Mouse (Mus musculus) hindbrain, embryonic 11.5 days (tissue): Measurements from ENCODE around the gene Rpf2. TPM values are rescaled to one million over a fixed set of nuclear protein-coding genes. Genes with fewer than 3 reads are reported as not detected.

ENCODE experiments used
- ATAC-seq: fragments of 200-750 bp; cut with Nextera tagmentation; 2 replicates; pipeline ENCODE4 v1.8.0; 2017; ENCODE audit warnings: mild to moderate bottlenecking, moderate TSS enrichment, moderate library complexity; ENCODE audit not compliant: low FRiP score
- DNase-seq: peaks from one replicate; pipeline ENCODE4 v3.0.0-alpha.2; 2015; ENCODE audit warnings: low spot score
- H3K27ac ChIP-seq: fragments of 300-500 bp; sonication (generic); 2 replicates; pipeline ENCODE4 v1.5.1; 2014; ENCODE audit warnings: mild to moderate bottlenecking, low read depth, low read length
- H3K27me3 ChIP-seq: fragments of 300-500 bp; sonication (generic); 2 replicates; pipeline ENCODE4 v1.6.1; 2014; ENCODE audit warnings: mild to moderate bottlenecking, low read length, moderate library complexity, mixed read lengths; ENCODE audit not compliant: control insufficient read depth, insufficient read depth
- H3K36me3 ChIP-seq: fragments of 300-500 bp; sonication (generic); 2 replicates; pipeline ENCODE4 v1.6.1; 2014; ENCODE audit warnings: mild to moderate bottlenecking, low read length, moderate library complexity, mixed read lengths; ENCODE audit not compliant: control insufficient read depth, insufficient read depth
- H3K4me1 ChIP-seq: fragments of 300-500 bp; sonication (generic); replicated peaks from 2 replicates; pipeline ENCODE4 v1.6.1; 2014; ENCODE audit warnings: low read length, mixed read lengths; ENCODE audit not compliant: control insufficient read depth, insufficient read depth
- H3K4me2 ChIP-seq: fragments of 300-500 bp; sonication (generic); replicated peaks from 2 replicates; pipeline ENCODE4 v1.6.1; 2014; ENCODE audit warnings: mild to moderate bottlenecking, low read depth, low read length
- H3K4me3 ChIP-seq: fragments of 300-500 bp; sonication (generic); 2 replicates; pipeline ENCODE4 v1.5.1; 2014; ENCODE audit warnings: low read depth, low read length
- H3K9ac ChIP-seq: fragments of 300-500 bp; sonication (generic); 2 replicates; pipeline ENCODE4 v1.6.1; 2014; ENCODE audit warnings: low read depth, low read length
- H3K9me3 ChIP-seq: fragments of 300-500 bp; sonication (generic); 2 replicates; pipeline ENCODE4 v1.6.1; 2016; ENCODE audit warnings: low read length; ENCODE audit not compliant: control insufficient read depth
- WGBS: fragments of 180-500 bp; shearing (Covaris S2); extraction: QIAGEN DNeasy Blood & Tissue Kit; methylation state at CpG from one replicate; pipeline ENCODE4 v1.1.7; 2014; 5-methylcytosine and 5-hydroxymethylcytosine counted together
- polyA plus RNA-seq: library from polyadenylated mRNA; unstranded; fragments of >200 nt; fragmentation: Nextera tagmentation; extraction: Ambion mirVana; gene quantifications from 2 replicates; pipeline ENCODE4 v1.2.1, GENCODE M21; 2014

The Rpf2 gene
- polyA plus RNA-seq, 1 experiment from 2014 or later = 89.6 TPM

- H3K4me3 ChIP-seq = no peak overlapping the region
- no peak for ATAC-seq
- no peaks in the 10 kb centered on the region for H3K36me3 ChIP-seq
- H3K9ac ChIP-seq = no peak overlapping the region
- no peak for DNase-seq
- H3K9me3 ChIP-seq = no peaks in the 10 kb centered on the region
- H3K27ac ChIP-seq = no peak overlapping the region
- no peaks in the 10 kb centered on the region for H3K27me3 ChIP-seq
- H3K4me1 ChIP-seq = no peaks in the 10 kb centered on the region
- H3K4me2 ChIP-seq = no peak overlapping the region
- 88% methylated on average over 3 of the region's 3 CpGs for WGBS
These were observed 13.6 kb downstream of the Rpf2 start for GRCm38 (mm10) chr10:40233241-40233640.

- no peak for ATAC-seq
- H3K4me1 ChIP-seq = no peaks in the 10 kb centered on the region
- no peak overlapping the region for H3K9ac ChIP-seq
- H3K36me3 ChIP-seq = no peaks in the 10 kb centered on the region
- DNase-seq = no peak
- no peak overlapping the region for H3K4me3 ChIP-seq
- no peaks in the 10 kb centered on the region for H3K9me3 ChIP-seq
- H3K27me3 ChIP-seq = no peaks in the 10 kb centered on the region
- no peak overlapping the region for H3K27ac ChIP-seq
- no peak overlapping the region for H3K4me2 ChIP-seq
- WGBS = 89% methylated on average over 7 of the region's 7 CpGs
These were observed 14.4 kb downstream of the Rpf2 start for GRCm38 (mm10) chr10:40232442-40232841.

DNA sequence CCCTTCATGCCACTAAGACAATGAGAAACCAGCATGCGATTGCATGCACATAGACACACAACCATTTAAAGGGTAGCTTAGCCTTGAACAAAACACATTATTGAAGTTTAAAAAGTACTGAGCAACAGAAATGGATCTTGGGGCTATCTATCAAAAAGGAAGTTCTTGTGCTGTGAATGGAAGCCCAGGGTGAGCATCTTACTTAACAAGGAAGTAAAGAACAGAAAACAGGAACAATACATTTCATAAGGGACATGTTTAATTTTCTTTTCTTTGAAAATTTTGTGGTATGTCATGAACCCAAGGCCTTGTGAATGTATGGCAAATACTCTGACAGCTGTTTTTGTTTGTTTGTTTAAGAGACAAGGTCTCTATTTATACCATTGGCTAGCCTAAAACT is 17.1 kb downstream of the Rpf2 start:
- H3K27me3 ChIP-seq = no peaks in the 10 kb centered on the region
- DNase-seq (no peak), ATAC-seq (no peak)
- no peaks in the 10 kb centered on the region for H3K4me1 ChIP-seq
- H3K36me3 ChIP-seq = 0 out of 2 replicates have a peak, but pooled peaks cover 3% of the 10 kb centered on the region
- no peak overlapping the region for H3K4me3 ChIP-seq
- no peak overlapping the region for H3K4me2 ChIP-seq
- no peaks in the 10 kb centered on the region for H3K9me3 ChIP-seq
- no peak overlapping the region for H3K27ac ChIP-seq
- WGBS = 97% methylated on average over 1 of the region's 1 CpGs
- H3K9ac ChIP-seq = no peak overlapping the region

DNA sequence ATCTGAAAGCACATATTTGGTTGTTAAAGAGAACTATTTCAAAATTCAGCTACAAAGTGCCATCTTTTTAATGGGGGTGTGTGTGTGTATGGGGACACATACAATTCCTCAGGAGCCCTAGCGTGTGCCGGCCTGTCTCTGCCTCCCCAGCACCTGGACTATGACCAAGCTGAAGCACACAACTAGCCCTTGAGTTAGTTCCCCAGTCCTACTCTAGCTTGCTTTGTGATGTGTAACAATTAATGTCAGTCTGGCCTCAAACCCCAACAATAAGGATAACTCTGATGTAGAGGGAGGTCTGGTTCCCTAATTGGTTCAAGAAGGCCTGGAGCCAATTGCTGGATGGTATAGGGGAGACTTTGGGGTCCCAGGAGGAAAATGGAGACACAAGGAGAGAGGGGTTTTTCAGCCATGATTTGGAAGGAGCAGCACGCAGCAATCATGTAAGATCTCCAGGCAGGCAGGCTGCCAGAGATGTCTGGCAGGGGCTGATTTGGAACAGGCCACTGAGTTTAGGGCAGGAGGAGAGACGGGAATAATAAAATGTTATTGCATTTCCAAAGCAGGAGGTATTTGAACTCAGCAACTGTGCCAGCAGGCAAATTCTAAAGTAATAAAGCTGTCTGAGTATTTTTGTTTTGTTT is 19.1 kb downstream of the Rpf2 start:
- Histone ChIP-seq H3K4me1 (no peaks in the 10 kb centered on the region), H3K4me2 (no peak overlapping the region), H3K9me3 (no peaks in the 10 kb centered on the region), H3K27ac (no peak overlapping the region), H3K36me3 (peaks cover 4% of the 10 kb centered on the region; the same call in 1 of the 2 replicates), H3K4me3 (no peak overlapping the region), H3K27me3 (no peaks in the 10 kb centered on the region), H3K9ac (no peak overlapping the region)
- WGBS = 91% methylated on average over 4 of the region's 4 CpGs
- ATAC-seq (no peak), DNase-seq (no peak)

DNA sequence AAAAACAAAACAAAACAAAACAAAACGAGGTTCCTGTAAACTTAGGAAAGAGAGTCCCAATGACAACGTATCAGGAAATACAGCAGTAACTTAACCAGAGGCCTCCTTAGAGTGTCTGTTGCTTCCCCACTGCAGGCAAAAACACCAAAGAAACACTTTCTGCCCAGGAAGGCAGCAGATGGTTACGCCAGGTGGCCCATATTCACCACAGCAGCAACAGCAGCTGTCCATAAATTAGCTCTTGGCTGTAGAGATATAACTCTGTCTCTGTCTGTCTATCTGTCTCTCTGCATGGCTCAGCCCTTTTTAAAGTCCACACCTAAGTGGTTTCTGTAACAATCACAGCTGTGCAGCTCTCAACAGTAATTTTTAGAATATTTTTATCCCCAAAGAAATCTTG is 28.0 kb downstream of the Rpf2 start:
- H3K27ac ChIP-seq = no peak overlapping the region
- no peaks in the 10 kb centered on the region for H3K27me3 ChIP-seq
- no peak overlapping the region for H3K4me2 ChIP-seq
- peaks cover 5% of the 10 kb centered on the region for H3K36me3 ChIP-seq
- H3K9ac ChIP-seq = no peak overlapping the region
- DNase-seq (no peak), ATAC-seq (no peak)
- H3K4me3 ChIP-seq = no peak overlapping the region
- H3K9me3 ChIP-seq = no peaks in the 10 kb centered on the region
- no peaks in the 10 kb centered on the region for H3K4me1 ChIP-seq
- 79% methylated on average over 3 of the region's 3 CpGs for WGBS

GRCm38 (mm10) chr10:40212443-40213169 is 34.2 kb downstream of the Rpf2 start:
- H3K9me3 ChIP-seq = no peaks in the 10 kb centered on the region
- H3K9ac ChIP-seq = no peak overlapping the region
- WGBS = 40% methylated on average over 13 of the region's 13 CpGs
- no peak overlapping the region for H3K4me2 ChIP-seq
- ATAC-seq (peak; percentile 81), DNase-seq (peak; percentile 91)
- no peak overlapping the region for H3K4me3 ChIP-seq
- H3K4me1 ChIP-seq = no peaks in the 10 kb centered on the region
- no peak overlapping the region for H3K27ac ChIP-seq
- H3K36me3 ChIP-seq = no peaks in the 10 kb centered on the region
- H3K27me3 ChIP-seq = no peaks in the 10 kb centered on the region

DNA sequence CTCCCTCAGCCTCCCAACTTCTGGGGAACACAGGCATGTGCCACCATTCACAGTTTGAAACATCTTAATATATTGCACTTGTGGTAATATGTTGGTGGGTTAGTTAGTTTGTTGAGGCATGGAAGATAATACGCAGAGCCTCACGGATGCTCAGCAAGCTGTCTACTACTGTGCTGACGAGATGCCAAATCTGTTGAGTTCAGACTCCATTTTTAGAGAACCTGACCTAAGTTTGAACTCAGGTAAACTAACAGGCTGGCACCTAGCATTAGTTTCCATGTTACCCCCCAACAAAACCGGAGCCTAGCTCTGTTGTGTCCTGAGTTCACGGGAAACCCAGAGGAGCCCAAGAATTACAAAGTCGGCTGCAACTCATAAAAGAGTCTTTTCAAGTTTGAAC is 51.8 kb downstream of the Rpf2 start:
- ATAC-seq (no peak), DNase-seq (no peak)
- H3K27me3 ChIP-seq = no peaks in the 10 kb centered on the region
- H3K36me3 ChIP-seq = no peaks in the 10 kb centered on the region
- 89% methylated on average over 6 of the region's 6 CpGs for WGBS
- no peak overlapping the region for H3K4me3 ChIP-seq
- H3K4me2 ChIP-seq = no peak overlapping the region
- no peaks in the 10 kb centered on the region for H3K9me3 ChIP-seq
- H3K27ac ChIP-seq = no peak overlapping the region
- H3K4me1 ChIP-seq = no peaks in the 10 kb centered on the region
- H3K9ac ChIP-seq = no peak overlapping the region

GRCm38 (mm10) chr10:40192010-40192935 is 54.6 kb downstream of the Rpf2 start:
- H3K36me3 ChIP-seq = no peaks in the 10 kb centered on the region
- ATAC-seq = no peak
- H3K4me3 ChIP-seq = no peak overlapping the region
- peak overlapping the region; percentile 14; the same call in 1 of the 2 replicates for H3K4me2 ChIP-seq
- no peak overlapping the region for H3K27ac ChIP-seq
- WGBS = 57% methylated on average over 18 of the region's 18 CpGs
- H3K9ac ChIP-seq = no peak overlapping the region
- no peaks in the 10 kb centered on the region for H3K27me3 ChIP-seq
- no peaks in the 10 kb centered on the region for H3K4me1 ChIP-seq
- H3K9me3 ChIP-seq = no peaks in the 10 kb centered on the region
- DNase-seq = no peak
